Mouse (Mus musculus) erythroblast, embryonic 14.5 days (primary cell): ENCODE data around the gene Rilp.

Experiments
- GATA1 ChIP-seq: IDR thresholded peaks from 2 replicates; pipeline ENCODE4 v1.6.1; 2012; ENCODE audit warnings: low read length, inconsistent platforms, mixed read lengths
- TAL1 ChIP-seq: IDR thresholded peaks from 3 replicates; pipeline ENCODE4 v1.6.1; 2012; ENCODE audit warnings: low read length, inconsistent platforms, mixed read lengths

DNA sequence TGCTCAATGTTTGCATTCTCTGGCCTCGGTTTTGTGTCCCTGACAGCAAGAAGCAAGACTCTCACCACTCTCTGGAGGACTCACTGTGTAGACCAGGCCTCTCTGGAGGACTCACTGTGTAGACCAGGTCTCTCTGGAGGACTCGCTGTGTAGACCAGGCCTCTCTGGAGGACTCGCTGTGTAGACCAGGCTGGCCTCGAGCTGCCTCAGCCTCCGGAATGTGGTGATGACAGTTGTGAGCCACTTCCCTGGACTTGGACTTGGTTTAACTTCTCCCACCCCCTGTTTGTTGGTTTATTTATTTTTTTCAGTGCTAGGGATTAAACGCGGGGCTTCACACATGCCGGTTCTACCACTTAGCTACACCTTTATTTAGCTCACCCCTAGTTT is 27.1 kb downstream of the Rilp start:
- TF ChIP-seq GATA1: no peak
- TF ChIP-seq TAL1: no peak
